Mouse (Mus musculus): ENCODE measurements around the gene Olfr1089. TPM values are rescaled to one million over a fixed set of nuclear protein-coding genes. Genes with fewer than 3 reads are reported as not detected.

Gene Olfr1089
- not detected for total RNA-seq (2022)

- no peak for DNase-seq (ENCODE audit: low spot score in 2 of 2)
Measured at GRCm38 (mm10) chr2:86733601-86734000, at the start of gene Olfr1089. Gene Olfr1089 (minus strand): TSS chr2:86733701.

GRCm38 (mm10) chr2:86782179-86782578 is 48.7 kb upstream of the Olfr1089 start, which contains the start of gene Olfr1093:
Gene Olfr1093 (plus strand): TSS chr2:86782479.
- no peak for DNase-seq (ENCODE audit: low spot score in 2 of 2)

GRCm38 (mm10) chr2:86761050-86761449 is 27.5 kb upstream of the Olfr1089 start:
- no peak for DNase-seq (ENCODE audit: low spot score in 2 of 2)

- no peak for DNase-seq (ENCODE audit: low spot score in 2 of 2)
Measured at GRCm38 (mm10) chr2:86758893-86759292, 25.4 kb upstream of the Olfr1089 start, which contains the start of gene Olfr1090. Gene Olfr1090 (minus strand): TSS chr2:86758993.

GRCm38 (mm10) chr2:86698295-86698694 is 35.2 kb downstream of the Olfr1089 start, which contains the start of gene Olfr1087:
Gene Olfr1087 (minus strand): TSS chr2:86698395.
- DNase-seq (ENCODE audit: low spot score in 2 of 2), result no peak

Other genes with a start within 250 kb of the Olfr1089 start
- not detected for gene Olfr228, start 246.3 kb downstream of the Olfr1089 start, total RNA-seq (2022)
- gene Olfr1076, start 225.2 kb downstream of the Olfr1089 start, total RNA-seq (2022), result not detected
- gene Olfr1079, start 191.2 kb downstream of the Olfr1089 start, total RNA-seq (2022), result not detected
- not detected for gene Olfr1080, start 175.5 kb downstream of the Olfr1089 start, total RNA-seq (2022)
- gene Olfr1082, start 134.7 kb downstream of the Olfr1089 start, total RNA-seq (2022), result not detected
- not detected for gene Olfr1084, start 94.0 kb downstream of the Olfr1089 start, total RNA-seq (2022)
- not detected for gene Olfr1085, start 71.7 kb downstream of the Olfr1089 start, total RNA-seq (2022)
- gene Olfr1086, start 53.6 kb downstream of the Olfr1089 start, total RNA-seq (2022), result not detected
- not detected for gene Olfr1087, start 35.3 kb downstream of the Olfr1089 start, total RNA-seq (2022)
- not detected for gene Olfr1090, start 25.3 kb upstream of the Olfr1089 start, total RNA-seq (2022)
- not detected for gene Olfr1093, start 48.8 kb upstream of the Olfr1089 start, total RNA-seq (2022)
- not detected for gene Olfr141, start 76.3 kb upstream of the Olfr1089 start, total RNA-seq (2022)
- not detected for gene Olfr1094, start 91.0 kb upstream of the Olfr1089 start, total RNA-seq (2022)
- not detected for gene Olfr1095, start 118.0 kb upstream of the Olfr1089 start, total RNA-seq (2022)
- not detected for gene Gm13723, start 141.1 kb upstream of the Olfr1089 start, total RNA-seq (2022)
- gene Olfr1097, start 158.5 kb upstream of the Olfr1089 start, total RNA-seq (2022), result not detected
- gene Olfr1098, start 190.8 kb upstream of the Olfr1089 start, total RNA-seq (2022), result not detected
- not detected for gene Olfr1099, start 227.0 kb upstream of the Olfr1089 start, total RNA-seq (2022)
- not detected for gene Olfr1100, start 246.3 kb upstream of the Olfr1089 start, total RNA-seq (2022)

Data from gastrocnemius, adult 8-10 months (tissue).